Mouse (Mus musculus) limb, embryonic 12.5 days (tissue): ENCODE data around the gene Ttyh1. TPM values are rescaled to one million over a fixed set of nuclear protein-coding genes. Genes with fewer than 3 reads are reported as not detected.

Experiments used
- ATAC-seq: fragments of 200-750 bp; cut with Nextera tagmentation; 2 replicates; pipeline ENCODE4 v1.8.0; 2017; ENCODE audit warnings: low read depth, moderate TSS enrichment; ENCODE audit not compliant: insufficient number of reproducible peaks, insufficient read depth, low FRiP score, low TSS enrichment
- H3K27ac ChIP-seq: fragments of 300-500 bp; sonication (generic); 2 replicates; pipeline ENCODE4 v1.5.1; 2016; ENCODE audit warnings: mild to moderate bottlenecking, moderate library complexity
- H3K27me3 ChIP-seq: fragments of 300-500 bp; sonication (generic); 2 replicates; pipeline ENCODE4 v1.6.1; 2016; ENCODE audit warnings: mild to moderate bottlenecking, moderate library complexity
- H3K36me3 ChIP-seq: fragments of 300-500 bp; sonication (generic); 2 replicates; pipeline ENCODE4 v1.6.1; 2016; ENCODE audit warnings: mild to moderate bottlenecking, moderate library complexity
- H3K4me1 ChIP-seq: fragments of 300-500 bp; sonication (generic); replicated peaks from 2 replicates; pipeline ENCODE4 v1.6.1; 2016
- H3K4me2 ChIP-seq: fragments of 300-500 bp; sonication (generic); 2 replicates; pipeline ENCODE4 v1.6.1; 2016; ENCODE audit warnings: mild to moderate bottlenecking, moderate library complexity
- H3K4me3 ChIP-seq: fragments of 300-500 bp; sonication (generic); replicated peaks from 2 replicates; pipeline ENCODE4 v1.5.1; 2016; ENCODE audit warnings: mild to moderate bottlenecking
- H3K9ac ChIP-seq: fragments of 300-500 bp; sonication (generic); replicated peaks from 2 replicates; pipeline ENCODE4 v1.6.1; 2016; ENCODE audit warnings: mild to moderate bottlenecking, moderate library complexity
- H3K9me3 ChIP-seq: fragments of 300-500 bp; sonication (generic); 2 replicates; pipeline ENCODE4 v1.6.1; 2016; ENCODE audit warnings: mild to moderate bottlenecking, moderate library complexity
- WGBS: fragments of 180-500 bp; shearing (Covaris S2); methylation state at CpG from one replicate; pipeline ENCODE4 v1.1.7; 2016; 5-methylcytosine and 5-hydroxymethylcytosine counted together
- polyA plus RNA-seq: library from polyadenylated mRNA; unstranded; fragments of >200 nt; fragmentation: Nextera tagmentation; extraction: Ambion mirVana; gene quantifications from 2 replicates; pipeline ENCODE4 v1.2.1, GENCODE M21; 2016

Ttyh1 gene
- polyA plus RNA-seq, 1 experiment from 2014 or later, result 1.9 TPM

DNA sequence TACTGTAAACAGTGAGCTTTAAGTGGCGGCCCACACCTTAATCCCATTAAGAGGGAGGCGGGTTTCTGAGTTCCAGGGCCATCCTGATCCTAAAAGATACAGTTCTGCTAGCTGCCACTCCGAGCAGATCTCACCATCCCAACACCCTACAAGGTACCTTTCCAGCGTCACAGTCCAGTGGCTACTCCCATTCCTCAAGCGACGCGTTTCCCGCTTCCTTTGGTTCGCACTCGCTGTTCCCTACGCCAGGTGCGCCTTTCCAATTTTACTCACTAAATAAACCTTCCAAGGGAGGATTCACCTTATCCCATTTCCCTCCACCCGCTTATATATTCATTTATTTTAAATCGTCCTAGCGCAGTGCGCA is 17.2 kb downstream of the Ttyh1 start:
- Histone ChIP-seq H3K4me2 (peak overlapping the region; percentile 72), H3K9ac (peak overlapping the region; percentile 65), H3K9me3 (no peaks in the 10 kb centered on the region), H3K4me3 (peak overlapping the region; percentile 83), H3K27me3 (no peaks in the 10 kb centered on the region), H3K27ac (peak overlapping the region; percentile 91; the same call in 1 of the 2 replicates), H3K36me3 (peaks cover 33% of the 10 kb centered on the region), H3K4me1 (peaks cover 10% of the 10 kb centered on the region)
- peak; percentile 28 for ATAC-seq
- 0% methylated on average over 16 of the region's 16 CpGs for WGBS

DNA sequence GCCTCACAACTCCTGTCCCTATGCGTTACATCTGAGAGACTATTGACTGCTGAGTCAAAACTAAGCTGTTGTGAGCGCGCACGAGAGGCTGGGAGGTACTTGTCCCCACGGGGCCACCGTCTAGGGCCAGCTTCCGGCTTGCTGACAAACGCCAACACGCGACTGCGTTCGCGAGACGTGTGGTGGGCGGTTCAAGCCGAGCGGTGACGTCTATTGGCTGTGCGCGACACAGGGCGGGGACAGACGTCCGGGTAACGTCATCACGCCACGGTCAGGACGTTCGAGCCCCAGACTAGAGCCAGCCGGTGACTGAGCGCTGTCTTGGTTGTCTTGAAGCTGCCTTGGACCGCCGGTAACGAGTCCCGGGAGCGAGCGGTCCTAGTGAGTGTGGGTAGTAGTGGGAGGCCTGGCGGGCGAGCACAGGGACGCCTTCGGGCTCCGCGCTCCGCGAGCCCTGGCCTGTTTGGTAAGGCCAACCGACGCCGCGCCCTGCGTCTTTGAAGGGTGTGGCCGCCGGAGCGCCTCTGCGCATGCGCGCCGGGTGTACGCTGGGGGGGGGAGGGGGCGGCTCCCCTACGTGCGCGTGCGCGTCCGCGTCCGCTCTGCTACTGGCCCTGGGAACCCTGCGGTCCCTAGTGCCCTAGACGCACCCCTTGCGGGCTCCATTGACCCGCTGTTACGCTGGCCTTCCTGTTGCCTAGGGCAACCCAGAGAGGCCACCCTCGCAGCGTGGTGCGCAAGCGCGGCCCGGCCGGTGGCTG is 17.7 kb downstream of the Ttyh1 start, which contains the start of gene Leng8:
Gene Leng8, plus strand, starts transcription at position 269 of the 761 bp plus-strand sequence.
- peak within 1 kb of the TSS; percentile 72 for H3K4me2 ChIP-seq
- H3K27me3 ChIP-seq, result no peaks in the 10 kb centered on the region
- H3K4me1 ChIP-seq, result peaks cover 9% of the 10 kb centered on the region
- peak; percentile 98 for ATAC-seq
- peaks cover 39% of the 10 kb centered on the region for H3K36me3 ChIP-seq
- peak within 1 kb of the TSS; percentile 91 for H3K27ac ChIP-seq
- H3K9ac ChIP-seq, result peak within 1 kb of the TSS; percentile 76
- peak within 1 kb of the TSS; percentile 83 for H3K4me3 ChIP-seq
- 0% methylated on average over 72 of the region's 78 CpGs for WGBS
- H3K9me3 ChIP-seq, result no peaks in the 10 kb centered on the region

DNA sequence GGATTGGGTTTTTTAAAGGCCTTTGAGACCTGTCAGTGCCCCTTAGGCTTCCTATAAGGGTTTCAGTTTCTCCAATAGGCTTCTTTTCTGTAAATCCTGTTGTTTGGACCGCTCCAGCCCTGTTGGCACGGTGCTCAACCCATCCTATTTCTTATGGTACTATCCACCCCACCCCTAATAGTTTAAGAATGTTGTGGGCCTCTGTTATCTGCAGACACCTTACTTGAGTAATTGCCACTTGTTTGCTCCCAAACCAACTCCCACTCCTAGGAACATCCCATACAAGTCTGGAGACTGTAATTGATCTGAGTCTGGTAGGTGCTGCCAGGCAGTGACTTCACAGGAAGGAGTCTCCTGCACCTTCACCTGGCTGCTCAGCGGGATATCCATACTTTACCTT is 18.5 kb downstream of the Ttyh1 start:
- WGBS, result 60% methylated on average over 3 of the region's 3 CpGs
- Histone ChIP-seq H3K9ac (peak overlapping the region; percentile 76), H3K4me2 (peak overlapping the region; percentile 72), H3K36me3 (peaks cover 47% of the 10 kb centered on the region), H3K4me1 (peaks cover 9% of the 10 kb centered on the region), H3K4me3 (peak overlapping the region; percentile 83), H3K27me3 (no peaks in the 10 kb centered on the region), H3K27ac (no peak overlapping the region), H3K9me3 (no peaks in the 10 kb centered on the region)
- no peak for ATAC-seq

DNA sequence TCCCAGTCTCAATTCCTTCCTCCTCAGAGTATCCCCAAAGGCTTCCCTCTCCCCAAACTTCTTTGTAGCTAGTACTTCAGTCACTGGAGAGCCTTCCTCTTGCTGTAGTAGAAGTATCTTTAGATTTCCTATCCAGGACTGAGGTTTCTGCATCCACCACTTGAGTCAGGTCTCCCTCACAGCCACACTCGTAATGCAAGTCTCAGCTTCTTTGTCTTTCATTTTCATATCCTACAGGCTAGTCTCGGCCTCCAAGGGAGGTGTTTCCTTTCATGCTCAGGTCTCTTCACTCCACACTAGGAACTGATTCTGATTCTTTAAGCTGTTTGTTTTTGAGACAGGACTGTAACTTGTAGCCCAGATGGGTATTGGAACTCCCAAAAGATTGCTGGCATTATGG is 19.0 kb downstream of the Ttyh1 start:
- Histone ChIP-seq H3K4me3 (peak overlapping the region; percentile 83), H3K27ac (no peak overlapping the region), H3K36me3 (peaks cover 51% of the 10 kb centered on the region), H3K4me1 (peaks cover 9% of the 10 kb centered on the region), H3K9me3 (no peaks in the 10 kb centered on the region), H3K27me3 (no peaks in the 10 kb centered on the region), H3K9ac (peak overlapping the region; percentile 76; the same call in 1 of the 2 replicates), H3K4me2 (peak overlapping the region; percentile 72)
- no peak for ATAC-seq
- WGBS, result 92% methylated on average over 2 of the region's 2 CpGs

DNA sequence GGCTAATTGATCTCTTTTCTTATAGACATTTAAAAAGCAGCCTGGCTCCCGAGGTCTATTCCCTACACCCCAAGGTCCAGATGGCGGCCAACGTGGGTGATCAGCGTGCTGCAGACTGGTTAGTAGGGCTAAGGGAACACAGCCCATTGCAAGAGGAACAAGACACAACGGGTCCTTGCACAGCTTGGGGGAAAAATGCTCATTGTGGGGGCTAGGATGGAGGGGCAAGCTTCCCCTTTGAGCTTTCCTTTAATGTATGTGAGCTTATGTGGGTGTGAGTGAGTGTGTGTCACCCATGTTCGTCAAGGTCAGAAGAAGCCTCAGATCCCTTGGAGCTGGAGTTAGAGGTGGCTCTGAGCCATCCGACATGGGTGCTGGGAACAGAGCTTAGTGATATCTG is 19.5 kb downstream of the Ttyh1 start:
- H3K9me3 ChIP-seq, result no peaks in the 10 kb centered on the region
- peaks cover 9% of the 10 kb centered on the region for H3K4me1 ChIP-seq
- no peak overlapping the region for H3K27ac ChIP-seq
- WGBS, result 93% methylated on average over 7 of the region's 7 CpGs
- peaks cover 56% of the 10 kb centered on the region for H3K36me3 ChIP-seq
- H3K4me2 ChIP-seq, result no peak overlapping the region
- H3K4me3 ChIP-seq, result peak overlapping the region; percentile 83; the same call in 1 of the 2 replicates
- no peak overlapping the region for H3K9ac ChIP-seq
- H3K27me3 ChIP-seq, result no peaks in the 10 kb centered on the region
- no peak for ATAC-seq

DNA sequence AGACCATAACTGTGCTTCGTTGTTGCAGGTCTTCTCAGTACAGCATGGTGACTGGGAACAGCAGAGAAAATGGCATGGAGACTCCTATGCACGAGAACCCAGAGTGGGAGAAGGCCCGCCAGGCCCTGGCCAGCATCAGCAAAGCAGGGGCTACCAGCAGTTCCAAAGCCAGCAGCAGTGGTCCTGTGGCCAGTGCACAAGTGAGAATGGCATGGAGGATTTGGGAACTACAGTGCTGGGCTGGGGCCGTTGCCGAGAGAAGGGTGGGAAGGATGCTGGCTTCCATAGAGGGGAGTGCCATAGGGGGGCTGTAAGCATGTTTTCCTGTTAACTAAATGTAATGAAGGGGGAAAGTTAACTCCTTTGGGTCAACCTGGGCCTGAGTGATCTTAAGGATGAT is 20.2 kb downstream of the Ttyh1 start:
- no peak overlapping the region for H3K4me2 ChIP-seq
- ATAC-seq, result no peak
- H3K27me3 ChIP-seq, result no peaks in the 10 kb centered on the region
- peaks cover 9% of the 10 kb centered on the region for H3K4me1 ChIP-seq
- 93% methylated on average over 5 of the region's 5 CpGs for WGBS
- no peaks in the 10 kb centered on the region for H3K9me3 ChIP-seq
- no peak overlapping the region for H3K9ac ChIP-seq
- H3K4me3 ChIP-seq, result no peak overlapping the region
- peaks cover 63% of the 10 kb centered on the region for H3K36me3 ChIP-seq
- H3K27ac ChIP-seq, result no peak overlapping the region

DNA sequence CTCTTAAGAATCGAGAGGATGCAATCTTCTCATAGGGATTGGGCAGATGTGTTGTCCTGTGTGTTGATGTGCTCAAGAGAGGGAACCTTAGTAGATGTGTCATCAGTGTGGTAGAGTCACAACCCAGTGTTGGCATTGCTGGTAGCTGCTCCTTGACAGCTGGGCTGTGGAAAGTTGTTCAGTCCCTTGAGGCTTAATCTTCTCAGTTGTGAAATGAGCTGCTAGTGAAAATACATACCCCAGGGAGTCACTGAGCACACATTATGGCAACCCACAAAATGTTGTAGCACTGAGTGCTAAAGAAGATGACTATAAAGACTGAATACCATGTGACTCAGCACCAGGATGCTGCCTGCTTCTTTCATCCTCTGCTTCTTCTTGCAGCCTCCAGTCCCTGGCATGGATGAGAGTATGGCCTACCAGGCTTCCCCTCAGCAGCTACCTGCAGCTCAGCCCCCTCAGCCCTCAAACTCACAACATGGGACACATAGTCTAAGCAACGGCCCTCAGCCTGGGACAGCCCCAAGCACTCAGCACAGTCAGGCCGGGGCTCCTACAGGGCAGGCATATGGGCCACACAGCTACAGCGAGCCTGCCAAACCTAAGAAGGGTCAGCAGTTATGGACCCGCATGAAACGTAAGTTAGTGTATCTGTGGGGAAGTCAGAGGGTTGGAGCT is 22.6 kb downstream of the Ttyh1 start:
- peaks cover 87% of the 10 kb centered on the region for H3K36me3 ChIP-seq
- no peak overlapping the region for H3K4me2 ChIP-seq
- no peak overlapping the region for H3K27ac ChIP-seq
- no peaks in the 10 kb centered on the region for H3K27me3 ChIP-seq
- H3K4me1 ChIP-seq, result peaks cover 9% of the 10 kb centered on the region
- no peak overlapping the region for H3K4me3 ChIP-seq
- ATAC-seq, result no peak
- no peak overlapping the region for H3K9ac ChIP-seq
- WGBS, result 93% methylated on average over 6 of the region's 6 CpGs
- no peaks in the 10 kb centered on the region for H3K9me3 ChIP-seq

DNA sequence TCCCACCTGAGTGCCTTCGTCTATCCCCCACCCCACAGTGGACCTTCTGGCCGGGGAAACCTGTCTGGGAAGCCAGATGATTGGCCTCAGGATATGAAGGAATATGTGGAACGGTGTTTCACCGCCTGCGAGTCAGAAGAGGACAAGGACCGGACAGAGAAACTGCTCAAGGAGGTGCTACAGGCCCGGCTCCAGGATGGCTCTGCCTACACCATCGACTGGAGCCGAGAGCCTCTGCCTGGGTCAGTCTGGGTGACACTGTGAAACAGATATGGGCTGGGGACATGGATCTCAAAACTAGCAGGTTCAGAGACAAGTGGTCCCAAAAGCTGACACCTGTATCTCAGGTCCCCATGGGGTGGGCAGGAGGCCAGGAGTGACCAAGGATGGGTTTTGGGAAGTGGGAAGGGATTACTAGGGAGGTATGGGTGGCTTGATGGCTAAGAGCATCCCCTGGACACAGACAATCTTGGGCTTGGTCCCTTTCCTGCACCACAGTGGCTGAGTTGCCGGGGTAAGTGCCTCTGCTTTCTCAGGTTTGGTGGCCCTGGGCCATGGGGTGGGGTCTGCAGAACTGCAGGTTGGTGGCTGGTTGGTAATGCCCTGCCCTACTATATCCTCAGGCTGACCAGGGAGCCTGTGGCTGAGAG is 23.7 kb downstream of the Ttyh1 start:
- peaks cover 8% of the 10 kb centered on the region for H3K4me1 ChIP-seq
- no peak overlapping the region for H3K4me3 ChIP-seq
- H3K4me2 ChIP-seq, result no peak overlapping the region
- H3K27ac ChIP-seq, result no peak overlapping the region
- 94% methylated on average over 10 of the region's 10 CpGs for WGBS
- H3K9me3 ChIP-seq, result no peaks in the 10 kb centered on the region
- ATAC-seq, result no peak
- H3K9ac ChIP-seq, result no peak overlapping the region
- H3K27me3 ChIP-seq, result no peaks in the 10 kb centered on the region
- H3K36me3 ChIP-seq, result peaks cover 99% of the 10 kb centered on the region

DNA sequence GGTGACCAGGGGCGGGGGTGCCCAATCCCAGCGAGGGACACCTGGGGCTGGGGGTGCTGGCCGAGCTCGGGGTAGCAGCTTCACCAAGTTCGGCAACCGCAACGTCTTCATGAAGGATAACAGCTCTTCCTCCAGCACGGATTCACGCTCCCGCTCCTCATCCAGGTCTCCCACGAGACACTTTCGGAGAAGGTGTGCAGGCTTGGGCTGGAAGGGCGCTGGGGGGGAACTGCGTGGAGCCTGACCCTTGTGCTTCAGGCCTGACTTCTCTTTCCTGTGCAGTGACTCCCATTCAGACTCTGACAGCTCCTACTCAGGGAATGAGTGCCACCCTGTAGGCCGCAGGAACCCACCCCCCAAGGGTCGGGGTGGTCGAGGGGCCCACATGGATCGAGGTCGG is 24.3 kb downstream of the Ttyh1 start:
- peaks cover 98% of the 10 kb centered on the region for H3K36me3 ChIP-seq
- no peaks in the 10 kb centered on the region for H3K9me3 ChIP-seq
- H3K4me3 ChIP-seq, result no peak overlapping the region
- no peak for ATAC-seq
- H3K27me3 ChIP-seq, result no peaks in the 10 kb centered on the region
- no peak overlapping the region for H3K9ac ChIP-seq
- 94% methylated on average over 19 of the region's 19 CpGs for WGBS
- H3K4me1 ChIP-seq, result peaks cover 8% of the 10 kb centered on the region
- H3K27ac ChIP-seq, result no peak overlapping the region
- no peak overlapping the region for H3K4me2 ChIP-seq

GRCm38 (mm10) chr7:4144046-4144445 is 24.8 kb downstream of the Ttyh1 start:
- no peak overlapping the region for H3K9ac ChIP-seq
- ATAC-seq, result no peak
- no peak overlapping the region for H3K27ac ChIP-seq
- H3K27me3 ChIP-seq, result no peaks in the 10 kb centered on the region
- peaks cover 9% of the 10 kb centered on the region for H3K4me1 ChIP-seq
- WGBS, result 97% methylated on average over 13 of the region's 13 CpGs
- no peaks in the 10 kb centered on the region for H3K9me3 ChIP-seq
- peaks cover 92% of the 10 kb centered on the region for H3K36me3 ChIP-seq
- H3K4me3 ChIP-seq, result no peak overlapping the region
- H3K4me2 ChIP-seq, result no peak overlapping the region

- peaks cover 83% of the 10 kb centered on the region for H3K36me3 ChIP-seq
- no peak overlapping the region for H3K27ac ChIP-seq
- ATAC-seq, result no peak
- H3K4me1 ChIP-seq, result peaks cover 10% of the 10 kb centered on the region
- no peaks in the 10 kb centered on the region for H3K9me3 ChIP-seq
- H3K9ac ChIP-seq, result no peak overlapping the region
- no peaks in the 10 kb centered on the region for H3K27me3 ChIP-seq
- WGBS, result 96% methylated on average over 20 of the region's 20 CpGs
- H3K4me2 ChIP-seq, result no peak overlapping the region
- no peak overlapping the region for H3K4me3 ChIP-seq
These were observed 25.8 kb downstream of the Ttyh1 start for GRCm38 (mm10) chr7:4144766-4145551.
